Mouse (Mus musculus): ENCODE results near the gene Lipi. TPM values are rescaled to one million over a fixed set of nuclear protein-coding genes. Genes with fewer than 3 reads are reported as not detected.

Lipi gene
- total RNA-seq, 2 experiments from 2014 or later: not detected

GRCm38 (mm10) chr16:75531705-75532104 lies 54.2 kb downstream of the Lipi start:
- Histone ChIP-seq H3K27ac (no peak overlapping the region), H3K4me3 (no peak overlapping the region)
- no peak for TF ChIP-seq CTCF (IDR thresholded peaks at IDR 0.05)
- no peak for DNase-seq
- intact Hi-C loops (cut with DNase I): no loop called here

- DNase-seq: no peak
- Histone ChIP-seq H3K27ac (no peak overlapping the region), H3K4me3 (no peak overlapping the region)
- no peak for TF ChIP-seq CTCF (IDR thresholded peaks at IDR 0.05)
- intact Hi-C loops (cut with DNase I): no loop called here
Measured at GRCm38 (mm10) chr16:75496568-75496967, 89.3 kb downstream of the Lipi start.

Other genes starting within 250 kb of the Lipi start
- gene Rbm11, start 6.8 kb upstream of the Lipi start, total RNA-seq (2021): not detected
- 1 to 10 TPM; 7.8 to 9.1 TPM for gene Hspa13, start 181.0 kb upstream of the Lipi start, total RNA-seq (2021)

All from gastrocnemius, adult 2 months (tissue).